Mouse (Mus musculus): ENCODE data around the gene Pm20d1.

DNA sequence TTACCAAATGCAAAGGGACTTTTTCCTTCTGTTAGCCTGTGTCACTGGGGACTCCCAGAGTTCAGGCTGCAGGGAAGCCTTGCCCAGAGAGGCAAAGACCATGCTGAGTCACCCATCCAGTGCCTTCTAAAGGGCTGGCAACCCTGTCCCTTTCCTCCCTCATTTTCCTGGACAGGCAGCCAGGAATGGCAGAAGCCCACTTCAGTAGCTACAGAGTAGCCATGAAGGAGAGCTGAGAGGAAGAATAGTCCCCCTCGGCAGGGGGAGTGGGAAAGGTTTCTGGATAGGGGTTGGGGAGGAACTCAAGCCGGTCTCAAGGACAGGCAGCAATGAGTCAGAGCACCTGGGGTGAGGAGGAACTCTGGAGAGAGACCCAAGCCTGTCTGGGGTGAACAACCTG lies 49.4 kb upstream of the Pm20d1 start:
- TF ChIP-seq POLR2A (IDR thresholded peaks at IDR 0.05; ENCODE audit: low read depth, low read length) (no peak), CTCF (conservative IDR thresholded peaks at IDR 0.05 in 1 of 2, IDR thresholded peaks at IDR 0.05 in 1 of 2; ENCODE audit: low read depth in 2 of 2, low read length in 2 of 2) (no peak), MAFK (IDR thresholded peaks at IDR 0.05; ENCODE audit: insufficient replicate concordance, low read length) (no peak), SMC3 (IDR thresholded peaks at IDR 0.05; ENCODE audit: low read depth, low read length) (no peak), RAD21 (IDR thresholded peaks at IDR 0.05; ENCODE audit: low read depth, low read length) (no peak), EP300 (IDR thresholded peaks at IDR 0.05; ENCODE audit: low read length) (no peak), UBTF (IDR thresholded peaks at IDR 0.05; ENCODE audit: low read depth, low read length) (no peak), GABPA (IDR thresholded peaks at IDR 0.05; ENCODE audit: insufficient replicate concordance, low read depth, low read length) (no peak), TCF12 (IDR thresholded peaks at IDR 0.05; ENCODE audit: low read depth, low read length) (no peak), E2F4 (IDR thresholded peaks at IDR 0.05; ENCODE audit: insufficient replicate concordance, low read depth, low read length) (no peak), HCFC1 (IDR thresholded peaks at IDR 0.05; ENCODE audit: low read depth, low read length) (no peak)
